Mouse (Mus musculus) ES-E14 (cell line): ENCODE results near the gene Apba2.

Experiments
- CHD2 ChIP-seq: IDR thresholded peaks from 2 replicates; pipeline ENCODE4 v1.6.1; 2014; ENCODE audit warnings: mild to moderate bottlenecking, low read depth, low read length, inconsistent platforms
- HCFC1 ChIP-seq: IDR thresholded peaks from 2 replicates; pipeline ENCODE4 v1.6.1; 2012; ENCODE audit warnings: low read length, inconsistent platforms, borderline replicate concordance; ENCODE audit not compliant: insufficient read depth
- MAFK ChIP-seq: IDR thresholded peaks from 2 replicates; pipeline ENCODE4 v1.6.1; 2014; ENCODE audit warnings: mild to moderate bottlenecking, low read depth, low read length, inconsistent platforms; ENCODE audit not compliant: insufficient read depth

DNA sequence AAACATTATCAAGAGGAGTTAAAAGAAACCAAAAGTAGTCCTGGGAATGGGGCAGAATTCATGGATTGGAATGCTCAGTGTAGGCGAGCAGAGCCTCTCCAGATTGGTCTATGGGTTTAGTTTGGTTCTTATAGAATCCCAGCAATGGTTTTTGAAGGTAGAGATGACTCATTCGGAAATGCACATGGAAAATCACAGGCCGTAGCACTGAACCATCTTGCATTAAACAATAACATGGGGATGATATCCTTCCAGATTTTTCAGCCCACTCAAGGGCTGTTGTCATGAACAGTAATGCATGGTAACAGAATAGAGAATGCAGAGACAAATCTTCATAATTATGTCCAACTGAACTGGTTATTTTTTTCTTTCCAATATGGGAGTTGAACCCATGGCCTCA, 264.1 kb downstream of the Apba2 start:
- TF ChIP-seq MAFK (no peak), HCFC1 (no peak), CHD2 (no peak)
